Comparison of ENCODE assay signal across 27 mouse cellular contexts in the genomic region with DNA sequence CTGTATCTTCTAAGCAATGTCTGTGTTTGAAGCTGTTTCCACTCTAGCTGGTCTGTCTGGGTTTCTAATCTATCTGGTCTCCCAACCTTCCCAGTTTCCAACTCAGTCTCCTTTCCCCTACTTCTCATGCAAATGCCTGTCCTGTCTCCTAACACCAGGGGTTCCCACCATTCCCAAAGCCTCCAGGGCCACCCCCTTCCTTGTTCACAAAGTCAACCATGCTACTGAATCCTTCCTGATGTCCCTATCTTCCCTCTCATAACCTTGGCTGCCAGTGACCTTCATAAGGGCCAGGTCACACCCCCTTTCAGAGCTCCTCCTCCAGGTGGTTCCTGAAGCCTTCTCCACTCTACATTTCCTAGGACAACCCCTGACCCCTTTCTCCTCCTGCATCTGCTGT.
"Had no signal": no experiment of that assay in that cellular context is flagged by ENCODE, and none has a peak within 500 bp of the region (broad histone marks: within the 10 kb centered on the region; RNA-seq: fewer than 3 reads in every experiment).

No protein-coding gene starts in this region.

- H3K4me3 ChIP-seq: limb, embryonic 10.5 days; limb, embryonic 12.5 days; limb, embryonic 13.5 days; limb, embryonic 15.5 days; liver, embryonic 12.5 days; liver, embryonic 13.5 days; liver, embryonic 15.5 days; lung, embryonic 15.5 days; midbrain, embryonic 10.5 days; midbrain, embryonic 12.5 days; midbrain, embryonic 13.5 days; midbrain, embryonic 15.5 days; myocyte had no signal

- DNase-seq: left cerebral cortex, postnatal 4 days; liver; liver, embryonic 13.5 days; liver, postnatal 0 days; lung, adult 18-20 months; lung, adult 2 months; lung, embryonic 14.5 days; lung, postnatal 10 days; lung, postnatal 14 days; lung, postnatal 36 days; lung, postnatal 4 days; midbrain, embryonic 14.5 days had no signal

- H3K4me1 ChIP-seq: limb, embryonic 13.5 days; limb, embryonic 15.5 days; liver, embryonic 12.5 days; liver, embryonic 13.5 days; liver, embryonic 15.5 days; lung, embryonic 15.5 days; megakaryocyte, embryonic 14.5 days; midbrain, embryonic 12.5 days; midbrain, embryonic 13.5 days; midbrain, embryonic 15.5 days had no signal

- H3K9me3 ChIP-seq: limb, embryonic 10.5 days; liver, embryonic 15.5 days; lung, embryonic 15.5 days; midbrain, embryonic 13.5 days; midbrain, embryonic 15.5 days had no signal

- H3K36me3 ChIP-seq: limb, embryonic 10.5 days; limb, embryonic 12.5 days; limb, embryonic 13.5 days; limb, embryonic 15.5 days; liver, embryonic 12.5 days; liver, embryonic 13.5 days; liver, embryonic 15.5 days; lung, embryonic 15.5 days; midbrain, embryonic 10.5 days; midbrain, embryonic 12.5 days; midbrain, embryonic 13.5 days; midbrain, embryonic 15.5 days had no signal

- H3K27ac ChIP-seq: limb, embryonic 10.5 days; limb, embryonic 12.5 days; limb, embryonic 13.5 days; limb, embryonic 15.5 days; liver, embryonic 12.5 days; liver, embryonic 13.5 days; liver, embryonic 14.5 days; liver, embryonic 15.5 days; lung, embryonic 15.5 days; macrophage; midbrain, embryonic 10.5 days; midbrain, embryonic 12.5 days; midbrain, embryonic 13.5 days; midbrain, embryonic 15.5 days had no signal

- H3K9ac ChIP-seq: limb, embryonic 12.5 days; limb, embryonic 13.5 days; limb, embryonic 15.5 days; liver, embryonic 12.5 days; liver, embryonic 13.5 days; liver, embryonic 14.5 days; liver, embryonic 15.5 days; liver, postnatal 0 days; lung, embryonic 14.5 days; lung, embryonic 15.5 days; midbrain, embryonic 12.5 days; midbrain, embryonic 13.5 days; midbrain, embryonic 15.5 days had no signal
